Mouse (Mus musculus) hindbrain, embryonic 16.5 days (tissue): ENCODE data around the gene Olfr996. TPM values are rescaled to one million over a fixed set of nuclear protein-coding genes. Genes with fewer than 3 reads are reported as not detected.
"Not testable (repeated sequence)": the region's sequence is repeated elsewhere in the genome, so short reads cannot be mapped to it uniquely, and the experiment has no call there.

Experiments used
- ATAC-seq: fragments of 200-750 bp; cut with Nextera tagmentation; 2 replicates; pipeline ENCODE4 v1.8.0; 2017; ENCODE audit warnings: moderate TSS enrichment, moderate library complexity
- H3K27ac ChIP-seq: fragments of 300-500 bp; sonication (generic); 2 replicates; pipeline ENCODE4 v1.5.1; 2014; ENCODE audit warnings: low read depth, mild to moderate bottlenecking, control low read depth, low read length, moderate library complexity
- H3K27me3 ChIP-seq: fragments of 300-500 bp; sonication (generic); replicated peaks from 2 replicates; pipeline ENCODE4 v1.6.1; 2014; ENCODE audit warnings: low read length; ENCODE audit not compliant: control insufficient read depth, insufficient read depth
- H3K36me3 ChIP-seq: fragments of 300-500 bp; sonication (generic); 2 replicates; pipeline ENCODE4 v1.6.1; 2014; ENCODE audit warnings: mild to moderate bottlenecking, low read length, moderate library complexity, mixed read lengths; ENCODE audit not compliant: control insufficient read depth, insufficient read depth
- H3K4me1 ChIP-seq: fragments of 300-500 bp; sonication (generic); 2 replicates; pipeline ENCODE4 v1.6.1; 2014; ENCODE audit warnings: low read depth, low read length; ENCODE audit not compliant: control insufficient read depth, insufficient read depth
- H3K4me2 ChIP-seq: fragments of 300-500 bp; sonication (generic); 2 replicates; pipeline ENCODE4 v1.6.1; 2014; ENCODE audit warnings: mild to moderate bottlenecking, low read length, control low read depth, moderate library complexity
- H3K4me3 ChIP-seq: fragments of 300-500 bp; sonication (generic); 2 replicates; pipeline ENCODE4 v1.5.1; 2014; ENCODE audit warnings: mild to moderate bottlenecking, low read length, control low read depth, moderate library complexity
- H3K9ac ChIP-seq: fragments of 300-500 bp; sonication (generic); 2 replicates; pipeline ENCODE4 v1.6.1; 2014; ENCODE audit warnings: low read depth, mild to moderate bottlenecking, control low read depth, low read length, moderate library complexity
- H3K9me3 ChIP-seq: fragments of 300-500 bp; sonication (generic); 2 replicates; pipeline ENCODE4 v1.6.1; 2014; ENCODE audit warnings: mild to moderate bottlenecking, low read length, moderate library complexity; ENCODE audit not compliant: control insufficient read depth
- WGBS: fragments of 180-500 bp; shearing (Covaris S2); extraction: QIAGEN DNeasy Blood & Tissue Kit; methylation state at CpG from one replicate; pipeline ENCODE4 v1.1.7; 2014; 5-methylcytosine and 5-hydroxymethylcytosine counted together
- polyA plus RNA-seq: library from polyadenylated mRNA; unstranded; fragments of >200 nt; fragmentation: Nextera tagmentation; extraction: Ambion mirVana; gene quantifications from 2 replicates; pipeline ENCODE4 v1.2.1, GENCODE M21; 2015

Olfr996 gene
- not detected in 2 replicates for polyA plus RNA-seq

DNA sequence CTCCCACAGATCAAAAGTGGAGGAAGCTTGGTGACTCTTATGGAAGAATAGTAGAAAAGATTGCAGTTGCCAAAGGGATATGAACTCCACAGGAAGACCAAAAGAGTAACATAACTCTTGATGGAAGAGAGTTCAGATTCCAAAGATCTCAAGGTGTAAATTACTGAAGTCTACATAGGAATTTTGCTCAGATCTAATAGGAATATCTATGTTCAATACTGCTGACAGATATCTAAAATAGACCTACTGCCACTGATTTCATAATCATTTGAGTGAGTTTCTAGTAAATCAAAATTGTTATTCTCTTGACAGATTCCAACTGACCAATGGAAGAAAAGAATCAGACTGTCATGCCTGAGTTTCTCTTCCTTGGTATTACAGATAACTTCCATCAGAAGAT, at the start of gene Olfr996:
Olfr996 (plus strand) TSS at position 301 of the 400 bp plus-strand sequence.
- no peaks in the 10 kb centered on the region for H3K4me1 ChIP-seq
- no peak within 1 kb of the TSS for H3K27ac ChIP-seq
- no peak within 1 kb of the TSS for H3K4me2 ChIP-seq
- H3K4me3 ChIP-seq = no peak within 1 kb of the TSS
- ATAC-seq = no peak
- H3K27me3 ChIP-seq = no peaks in the 10 kb centered on the region
- no peaks in the 10 kb centered on the region for H3K9me3 ChIP-seq
- H3K9ac ChIP-seq = no peak within 1 kb of the TSS
- no peaks in the 10 kb centered on the region for H3K36me3 ChIP-seq

DNA sequence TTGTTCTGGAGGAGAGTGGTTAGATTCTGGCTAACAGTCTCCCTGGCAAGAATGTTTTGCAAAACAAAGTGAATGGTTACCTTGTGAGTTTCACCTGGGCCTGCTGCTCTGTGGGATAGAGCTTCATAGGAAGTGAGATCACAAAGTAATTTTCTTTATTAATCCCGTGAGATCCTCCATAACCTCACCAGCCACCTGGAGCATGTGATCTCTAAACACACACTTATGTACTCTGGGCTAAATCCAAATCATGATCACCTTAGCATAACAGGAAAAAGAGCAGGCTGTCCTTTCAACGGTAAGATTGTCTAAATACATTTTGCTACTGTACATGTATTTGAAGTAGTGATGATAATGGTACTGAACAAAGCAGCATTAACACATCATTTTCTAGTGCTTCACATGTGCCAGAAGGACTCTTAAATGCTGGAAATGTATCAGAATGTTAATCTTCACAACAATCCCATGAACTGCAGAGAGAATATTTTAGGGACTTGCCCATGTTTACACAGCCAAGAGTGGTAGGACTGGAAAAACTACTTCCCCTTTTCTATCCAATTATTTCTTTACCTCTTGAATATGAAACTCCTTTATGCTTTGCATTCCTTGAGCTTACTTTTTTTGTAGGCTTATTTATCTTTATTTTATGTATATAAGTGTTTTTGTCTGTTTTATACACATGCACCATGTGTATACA, 46.8 kb upstream of the Olfr996 start:
- Histone ChIP-seq H3K9me3 (no peaks in the 10 kb centered on the region), H3K27me3 (no peaks in the 10 kb centered on the region), H3K4me2 (no peak overlapping the region), H3K9ac (no peak overlapping the region), H3K36me3 (no peaks in the 10 kb centered on the region), H3K4me1 (no peaks in the 10 kb centered on the region), H3K4me3 (no peak overlapping the region), H3K27ac (no peak overlapping the region)
- WGBS = 82% methylated on average over 2 of the region's 2 CpGs
- no peak for ATAC-seq

- H3K36me3 ChIP-seq = no peaks in the 10 kb centered on the region
- no peak overlapping the region for H3K4me3 ChIP-seq
- H3K27ac ChIP-seq = no peak overlapping the region
- ATAC-seq = no peak
- 88% methylated on average over 1 of the region's 1 CpGs for WGBS
- H3K27me3 ChIP-seq = no peaks in the 10 kb centered on the region
- no peaks in the 10 kb centered on the region for H3K4me1 ChIP-seq
- H3K9ac ChIP-seq = no peak overlapping the region
- no peak overlapping the region for H3K4me2 ChIP-seq
- no peaks in the 10 kb centered on the region for H3K9me3 ChIP-seq
Measured at GRCm38 (mm10) chr2:85533934-85534333, 45.1 kb upstream of the Olfr996 start.

- WGBS = 63% methylated on average over 1 of the region's 1 CpGs
Measured at GRCm38 (mm10) chr2:85554806-85555205, 24.2 kb upstream of the Olfr996 start.

GRCm38 (mm10) chr2:85560226-85560625, 18.8 kb upstream of the Olfr996 start:
- ATAC-seq = no peak
- Histone ChIP-seq H3K36me3 (no peaks in the 10 kb centered on the region), H3K4me3 (no peak overlapping the region), H3K9me3 (no peaks in the 10 kb centered on the region), H3K27me3 (no peaks in the 10 kb centered on the region), H3K4me2 (no peak overlapping the region), H3K9ac (no peak overlapping the region), H3K27ac (no peak overlapping the region), H3K4me1 (no peaks in the 10 kb centered on the region)
- WGBS = 70% methylated on average over 4 of the region's 4 CpGs

More at GRCm38 (mm10) chr2:85554806-85555205, 24.2 kb upstream of the Olfr996 start:
- no peak overlapping the region for H3K4me2 ChIP-seq
- H3K36me3 ChIP-seq = no peaks in the 10 kb centered on the region
- no peaks in the 10 kb centered on the region for H3K9me3 ChIP-seq
- H3K27me3 ChIP-seq = no peaks in the 10 kb centered on the region
- ATAC-seq = no peak
- H3K9ac ChIP-seq = no peak overlapping the region
- no peaks in the 10 kb centered on the region for H3K4me1 ChIP-seq
- no peak overlapping the region for H3K4me3 ChIP-seq
- no peak overlapping the region for H3K27ac ChIP-seq

GRCm38 (mm10) chr2:85561187-85561586, 17.8 kb upstream of the Olfr996 start:
- WGBS = 22% methylated on average over 4 of the region's 4 CpGs
- H3K4me2 ChIP-seq = no peak overlapping the region

DNA sequence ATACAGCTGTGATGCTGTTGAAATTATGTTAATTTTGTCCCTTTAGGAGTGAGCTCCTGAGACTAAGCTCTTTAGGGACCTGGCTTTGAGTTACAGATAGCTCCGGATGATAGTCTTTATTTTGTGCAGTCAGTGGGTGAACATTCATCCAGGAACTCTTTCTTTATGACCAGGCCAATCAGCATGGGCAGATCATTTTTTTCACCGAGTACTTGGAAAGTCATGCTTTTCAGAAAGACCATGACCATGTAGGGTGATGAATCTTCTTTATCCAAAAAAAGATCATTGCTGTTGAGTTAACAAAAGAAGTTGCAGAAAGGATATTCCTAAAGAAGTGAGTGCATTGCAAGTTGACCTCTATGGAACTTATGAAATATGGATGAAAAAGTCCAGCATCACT, 9.6 kb downstream of the Olfr996 start, which contains the start of gene Olfr998:
Olfr998 (plus strand) TSS at position 301 of the 400 bp plus-strand sequence.
- not testable (repeated sequence) for H3K4me2 ChIP-seq, H3K4me1 ChIP-seq, H3K9ac ChIP-seq, H3K27ac ChIP-seq, H3K27me3 ChIP-seq, ATAC-seq, H3K36me3 ChIP-seq, H3K9me3 ChIP-seq, H3K4me3 ChIP-seq
- 73% methylated on average over 2 of the region's 2 CpGs for WGBS

More at GRCm38 (mm10) chr2:85561187-85561586, 17.8 kb upstream of the Olfr996 start:
- Histone ChIP-seq H3K27ac (no peak overlapping the region), H3K4me3 (no peak overlapping the region), H3K27me3 (no peaks in the 10 kb centered on the region), H3K4me1 (no peaks in the 10 kb centered on the region), H3K9ac (no peak overlapping the region), H3K36me3 (no peaks in the 10 kb centered on the region), H3K9me3 (no peaks in the 10 kb centered on the region)
- ATAC-seq = peak; percentile 78

- H3K9ac ChIP-seq = no peak within 1 kb of the TSS
- no peak within 1 kb of the TSS for H3K4me2 ChIP-seq
- H3K27me3 ChIP-seq = no peaks in the 10 kb centered on the region
Measured at GRCm38 (mm10) chr2:85611803-85612202, 32.8 kb downstream of the Olfr996 start, which contains the start of gene Olfr1000. Gene Olfr1000, minus strand, starts transcription at chr2:85611903.

More at GRCm38 (mm10) chr2:85611803-85612202, 32.8 kb downstream of the Olfr996 start, which contains the start of gene Olfr1000:
- Histone ChIP-seq H3K27ac (no peak within 1 kb of the TSS), H3K36me3 (no peaks in the 10 kb centered on the region), H3K9me3 (no peaks in the 10 kb centered on the region), H3K4me3 (no peak within 1 kb of the TSS), H3K4me1 (no peaks in the 10 kb centered on the region)
- no peak for ATAC-seq
- WGBS = 87% methylated on average over 1 of the region's 1 CpGs
